Comparison of ENCODE assay signal across 13 mouse cellular contexts in the genomic region with DNA sequence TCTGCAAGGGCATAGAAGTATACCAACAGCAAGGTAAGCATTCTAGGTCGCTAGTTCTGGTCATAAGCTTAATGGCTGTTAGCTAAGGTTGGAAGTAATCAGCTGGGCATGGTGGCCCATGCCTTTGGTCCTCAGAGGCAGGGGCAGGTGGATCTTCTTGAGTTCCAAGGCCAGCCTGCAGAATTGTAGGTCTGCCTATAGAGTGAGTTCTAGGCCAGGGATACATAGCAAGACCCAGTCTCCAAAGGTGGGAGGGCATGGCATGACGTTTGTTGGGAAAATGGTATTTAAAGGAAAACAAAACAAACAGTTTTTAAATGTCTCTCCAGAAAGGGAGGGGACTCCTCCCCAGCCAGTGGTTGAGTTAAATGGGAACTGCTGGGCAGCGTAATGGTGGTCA.
"Had no signal": no experiment of that assay in that cellular context is flagged by ENCODE, and none has a peak within 500 bp of the region (broad histone marks: within the 10 kb centered on the region; RNA-seq: fewer than 3 reads in every experiment).

No protein-coding gene starts in this region.

- H3K4me2 ChIP-seq: limb, embryonic 15.5 days; lung, embryonic 14.5 days; neural tube, embryonic 13.5 days; stomach, embryonic 15.5 days had no signal

- H3K9ac ChIP-seq: limb, embryonic 15.5 days; lung, embryonic 14.5 days; neural tube, embryonic 13.5 days; stomach, embryonic 15.5 days had no signal

- H3K36me3 ChIP-seq: stomach, embryonic 15.5 days had no signal

- DNase-seq: kidney, adult 18-20 months; kidney, postnatal 10 days; lung, embryonic 14.5 days; lung, postnatal 10 days; lung, postnatal 4 days; right cerebral cortex, postnatal 14 days; thymus, adult 2 months; thymus, postnatal 25 days had no signal

- ATAC-seq: midbrain, embryonic 16.5 days had no signal

- H3K9me3 ChIP-seq: limb, embryonic 15.5 days; midbrain, embryonic 10.5 days; neural tube, embryonic 13.5 days; stomach, embryonic 15.5 days had no signal

- H3K4me3 ChIP-seq: limb, embryonic 15.5 days; midbrain, embryonic 10.5 days; neural tube, embryonic 13.5 days; stomach, embryonic 15.5 days had no signal

- H3K27me3 ChIP-seq: limb, embryonic 15.5 days; neural tube, embryonic 13.5 days; stomach, embryonic 15.5 days had no signal

- H3K27ac ChIP-seq: limb, embryonic 15.5 days; midbrain, embryonic 10.5 days; neural tube, embryonic 13.5 days; stomach, embryonic 15.5 days had no signal
